Mouse (Mus musculus): ENCODE results near the gene Txn2. TPM values are rescaled to one million over a fixed set of nuclear protein-coding genes. Genes with fewer than 3 reads are reported as not detected.

Gene Txn2
- total and polyA plus RNA-seq, 3 experiments = 260 to 403 (median 299) TPM

GRCm38 (mm10) chr15:77911065-77911464 is 17.7 kb downstream of the Txn2 start:
- Histone ChIP-seq H3K36me3 (ENCODE audit: control insufficient read depth, insufficient read depth, low read length) (no peaks in the 10 kb centered on the region), H3K27ac (peak overlapping the region; percentile 81), H3K79me2 (replicated peaks; ENCODE audit: control insufficient read depth, insufficient read depth, low read length) (no peaks in the 10 kb centered on the region), H3K4me3 (no peak overlapping the region), H3K27me3 (ENCODE audit: control insufficient read depth, insufficient read depth, low read length) (no peaks in the 10 kb centered on the region), H3K9ac (ENCODE audit: low read depth, low read length) (no peak overlapping the region), H3K4me1 (ENCODE audit: control insufficient read depth, insufficient read depth, low read length) (peaks cover 22% of the 10 kb centered on the region)
- intact Hi-C loops (cut with DNase I) = loop anchor here (5.0 kb wide), 2 partner anchors 54 to 74 kb away; no protein-coding TSS in a partner anchor
- WGBS = 8% methylated on average over 2 of the region's 2 CpGs
- TF ChIP-seq CTCF (IDR thresholded peaks at IDR 0.05) = no peak
- TF ChIP-seq EP300 (IDR thresholded peaks at IDR 0.05; ENCODE audit: insufficient read depth, low read depth, low read length) = no peak
- no peak for TF ChIP-seq POLR2A (IDR thresholded peaks at IDR 0.05; ENCODE audit: insufficient read depth, low read depth, low read length)
- DNase-seq = peak in 1 of 2 experiments; percentile 60

- Histone ChIP-seq H3K9ac (ENCODE audit: low read depth, low read length) (no peak overlapping the region), H3K4me1 (ENCODE audit: control insufficient read depth, insufficient read depth, low read length) (peaks cover 28% of the 10 kb centered on the region), H3K27ac (no peak overlapping the region), H3K79me2 (replicated peaks; ENCODE audit: control insufficient read depth, insufficient read depth, low read length) (no peaks in the 10 kb centered on the region), H3K27me3 (ENCODE audit: control insufficient read depth, insufficient read depth, low read length) (no peaks in the 10 kb centered on the region), H3K36me3 (ENCODE audit: control insufficient read depth, insufficient read depth, low read length) (no peaks in the 10 kb centered on the region), H3K4me3 (no peak overlapping the region)
- TF ChIP-seq CTCF (IDR thresholded peaks at IDR 0.05) (no peak), EP300 (IDR thresholded peaks at IDR 0.05; ENCODE audit: insufficient read depth, low read depth, low read length) (no peak), POLR2A (IDR thresholded peaks at IDR 0.05; ENCODE audit: insufficient read depth, low read depth, low read length) (no peak)
- 85% methylated on average over 9 of the region's 9 CpGs for WGBS
- no peak for DNase-seq
- intact Hi-C loops (cut with DNase I) = no loop called here
These were observed 20.9 kb downstream of the Txn2 start for GRCm38 (mm10) chr15:77907646-77908518.

- H3K4me3 ChIP-seq = no peak overlapping the region
- H3K4me1 ChIP-seq (ENCODE audit: control insufficient read depth, insufficient read depth, low read length) = peaks cover 19% of the 10 kb centered on the region
- no peaks in the 10 kb centered on the region for H3K79me2 ChIP-seq (replicated peaks; ENCODE audit: control insufficient read depth, insufficient read depth, low read length)
- H3K27me3 ChIP-seq (ENCODE audit: control insufficient read depth, insufficient read depth, low read length) = no peaks in the 10 kb centered on the region
- H3K27ac ChIP-seq = no peak overlapping the region; the same call in 1 of the 2 replicates
- DNase-seq = no peak
- TF ChIP-seq CTCF (IDR thresholded peaks at IDR 0.05) = no peak
- no peak for TF ChIP-seq EP300 (IDR thresholded peaks at IDR 0.05; ENCODE audit: insufficient read depth, low read depth, low read length)
- no peak for TF ChIP-seq POLR2A (IDR thresholded peaks at IDR 0.05; ENCODE audit: insufficient read depth, low read depth, low read length)
- WGBS = 71% methylated on average over 10 of the region's 10 CpGs
- 0 out of 2 replicates have a peak overlapping the region, but pooled peaks have one; percentile 11 for H3K9ac ChIP-seq (ENCODE audit: low read depth, low read length)
- H3K36me3 ChIP-seq (ENCODE audit: control insufficient read depth, insufficient read depth, low read length) = no peaks in the 10 kb centered on the region
- intact Hi-C loops (cut with DNase I) = no loop called here
These were observed 22.3 kb downstream of the Txn2 start for GRCm38 (mm10) chr15:77906545-77906944.

- Histone ChIP-seq H3K27me3 (ENCODE audit: control insufficient read depth, insufficient read depth, low read length) (no peaks in the 10 kb centered on the region), H3K27ac (peak overlapping the region; percentile 81)
- intact Hi-C loops (cut with DNase I) = no loop called here
These were observed 22.7 kb downstream of the Txn2 start for GRCm38 (mm10) chr15:77906081-77906480.

GRCm38 (mm10) chr15:77905275-77905970 is 23.4 kb downstream of the Txn2 start:
- intact Hi-C loops (cut with DNase I) = no loop called here
- peak overlapping the region; percentile 81 for H3K27ac ChIP-seq
- no peaks in the 10 kb centered on the region for H3K79me2 ChIP-seq (replicated peaks; ENCODE audit: control insufficient read depth, insufficient read depth, low read length)
- WGBS = 9% methylated on average over 26 of the region's 26 CpGs
- H3K36me3 ChIP-seq (ENCODE audit: control insufficient read depth, insufficient read depth, low read length) = no peaks in the 10 kb centered on the region
- TF ChIP-seq POLR2A (IDR thresholded peaks at IDR 0.05; ENCODE audit: insufficient read depth, low read depth, low read length) (peak; percentile 84), CTCF (IDR thresholded peaks at IDR 0.05) (no peak)
- H3K4me1 ChIP-seq (ENCODE audit: control insufficient read depth, insufficient read depth, low read length) = peaks cover 13% of the 10 kb centered on the region
- H3K4me3 ChIP-seq = peak overlapping the region; percentile 37
- H3K9ac ChIP-seq (ENCODE audit: low read depth, low read length) = peak overlapping the region; percentile 37
- DNase-seq = peak; percentile 81 to 85
- no peaks in the 10 kb centered on the region for H3K27me3 ChIP-seq (ENCODE audit: control insufficient read depth, insufficient read depth, low read length)

More at GRCm38 (mm10) chr15:77906081-77906480, 22.7 kb downstream of the Txn2 start:
- H3K36me3 ChIP-seq (ENCODE audit: control insufficient read depth, insufficient read depth, low read length) = no peaks in the 10 kb centered on the region
- no peak overlapping the region for H3K9ac ChIP-seq (ENCODE audit: low read depth, low read length)
- no peak for TF ChIP-seq EP300 (IDR thresholded peaks at IDR 0.05; ENCODE audit: insufficient read depth, low read depth, low read length)
- no peak for TF ChIP-seq POLR2A (IDR thresholded peaks at IDR 0.05; ENCODE audit: insufficient read depth, low read depth, low read length)
- 90% methylated on average over 8 of the region's 8 CpGs for WGBS
- no peak for DNase-seq
- H3K4me3 ChIP-seq = no peak overlapping the region
- H3K4me1 ChIP-seq (ENCODE audit: control insufficient read depth, insufficient read depth, low read length) = peaks cover 16% of the 10 kb centered on the region
- no peaks in the 10 kb centered on the region for H3K79me2 ChIP-seq (replicated peaks; ENCODE audit: control insufficient read depth, insufficient read depth, low read length)

Data from heart, adult 2 months (tissue).